Mouse (Mus musculus) lung, postnatal 0 days (tissue): ENCODE results near the gene Dcst1.
A peak's percentile ranks its signal among the peaks of the same experiment; 100 is the strongest.

Experiments used
- CTCF ChIP-seq: IDR thresholded peaks from 2 replicates; pipeline ENCODE4 v1.5.1; 2016; ENCODE audit warnings: antibody characterized with exemption, mild to moderate bottlenecking
- EP300 ChIP-seq: IDR thresholded peaks from 2 replicates; pipeline ENCODE4 v1.6.1; 2016; ENCODE audit warnings: antibody characterized with exemption, mild to moderate bottlenecking, control low read depth

- TF ChIP-seq CTCF (peak; percentile 42), EP300 (no peak)
Measured at GRCm38 (mm10) chr3:89300514-89300913, 64.5 kb downstream of the Dcst1 start.
